11 mouse cellular contexts compared by ENCODE assay signal in genomic region chr10:125586489-125587147, GRCm38 (mm10).
DNase-seq lines count a peak whose midpoint lies in the region; TF ChIP-seq lines count a peak whose summit lies in the region.
"Had no signal": no experiment of that assay in that cellular context is flagged by ENCODE, and none has a peak within 500 bp of the region (broad histone marks: within the 10 kb centered on the region; RNA-seq: fewer than 3 reads in every experiment).

No protein-coding gene starts in this region.

- no peak for TF ChIP-seq CTCF in brain, embryonic 14.5 days (IDR thresholded peaks at IDR 0.05; ENCODE audit: borderline replicate concordance, extremely low read depth, insufficient read depth, insufficient read length)

- no peak for TF ChIP-seq POLR2A in brain, embryonic 14.5 days (IDR thresholded peaks at IDR 0.05; ENCODE audit: borderline replicate concordance, extremely low read depth, insufficient read depth, insufficient read length, poor library complexity, severe bottlenecking)

- DNase-seq in heart, postnatal 14 days, result peak; percentile 21 to 25
- no peak for DNase-seq in heart, postnatal 25 days (ENCODE audit: low spot score)
- peak; percentile 4 for DNase-seq in left cerebral cortex, postnatal 4 days
- no peak for DNase-seq in left cerebral cortex, adult 8-10 months (ENCODE audit: low spot score in 2 of 2)
- peak; percentile 95 for DNase-seq in brain, embryonic 14.5 days (ENCODE audit: low read depth)
- DNase-seq in layer of hippocampus, adult 9-11 months, result peak; percentile 8
- DNase-seq in c-Kit-positive CD71-positive TER-119-positive erythroid progenitor cells, embryonic 14.5 days (ENCODE audit: low spot score), result no peak
- DNase-seq in adrenal gland, postnatal 25 days, result no peak
- DNase-seq: adrenal gland, postnatal 36 days; cerebellum, postnatal 36 days; liver, embryonic 13.5 days had no signal

- intact Hi-C loops in heart, postnatal 14 days (cut with DNase I), result no loop called here
- intact Hi-C loops in heart, postnatal 25 days (cut with DNase I), result no loop called here
- intact Hi-C loops in left cerebral cortex, postnatal 4 days (cut with DNase I), result no loop called here

Comparison
In these comparisons a context has a peak if more than half of its experiments do, and no peak if none do; other contexts are left out.
1. DNase-seq: peak in heart, postnatal 14 days (2 of 2), left cerebral cortex, postnatal 4 days (single experiment), brain, embryonic 14.5 days (single experiment) and layer of hippocampus, adult 9-11 months (single experiment); none in heart, postnatal 25 days (single experiment), left cerebral cortex, adult 8-10 months (0 of 2), c-Kit-positive CD71-positive TER-119-positive erythroid progenitor cells, embryonic 14.5 days (single experiment) and adrenal gland, postnatal 25 days (single experiment).